Mouse (Mus musculus) myocyte (in vitro differentiated cells): Measurements from ENCODE around the gene Rassf3. TPM values are rescaled to one million over a fixed set of nuclear protein-coding genes. Genes with fewer than 3 reads are reported as not detected.
A peak's percentile ranks its signal among the peaks of the same experiment; 100 is the strongest.

ENCODE experiments used
- H3K27me3 ChIP-seq: one replicate; pipeline ENCODE4 v1.6.1; 2011; ENCODE audit not compliant: control insufficient read depth, insufficient read depth, insufficient read length
- H3K36me3 ChIP-seq: one replicate; pipeline ENCODE4 v1.6.1; 2011; ENCODE audit not compliant: control insufficient read depth, insufficient read depth
- H3K4me2 ChIP-seq: one replicate; pipeline ENCODE4 v1.6.1; 2011; ENCODE audit warnings: low read depth, control low read depth
- H3K4me3 ChIP-seq: one replicate; pipeline ENCODE4 v1.5.1; 2011; ENCODE audit warnings: mild to moderate bottlenecking, control low read depth, moderate library complexity
- H3K79me2 ChIP-seq: one replicate; pipeline ENCODE4 v1.6.1; 2011; ENCODE audit not compliant: control insufficient read depth, insufficient read depth
- H3ac ChIP-seq: one replicate; pipeline ENCODE4 v1.6.1; 2011; ENCODE audit not compliant: control insufficient read depth, insufficient read length
- CEBPB ChIP-seq: IDR thresholded peaks from 2 replicates; pipeline ENCODE4 v1.6.1; 2011; ENCODE audit warnings: mild to moderate bottlenecking, moderate library complexity; ENCODE audit not compliant: poor library complexity, insufficient read depth, severe bottlenecking
- E2F4 ChIP-seq: IDR thresholded peaks from one replicate; pipeline ENCODE4 v1.6.1; 2011; ENCODE audit warnings: mild to moderate bottlenecking, control low read depth, moderate library complexity; ENCODE audit not compliant: insufficient read depth
- MAX ChIP-seq: IDR thresholded peaks from one replicate; pipeline ENCODE4 v1.6.1; 2011; ENCODE audit warnings: low read depth, mild to moderate bottlenecking, control low read depth
- MYOD1 ChIP-seq, 3 experiments: IDR thresholded peaks; one replicate each; pipeline ENCODE4 v1.6.1; 2011; ENCODE audit warnings: control low read depth in 2 of 3, low read depth in 2 of 3, mild to moderate bottlenecking in 2 of 3, moderate library complexity in 1 of 3; ENCODE audit not compliant: insufficient read length in 2 of 3, control insufficient read depth in 1 of 3
- MYOG ChIP-seq, 3 experiments: IDR thresholded peaks; one replicate each; pipeline ENCODE4 v1.6.1; 2011; ENCODE audit warnings: control low read depth in 2 of 3, low read depth in 2 of 3, mild to moderate bottlenecking in 2 of 3; ENCODE audit not compliant: insufficient read length in 2 of 3, control insufficient read depth in 1 of 3, insufficient read depth in 1 of 3
- POLR2A ChIP-seq: IDR thresholded peaks from one replicate; pipeline ENCODE4 v1.6.1; 2011; ENCODE audit warnings: low read depth, mild to moderate bottlenecking, control low read depth, moderate library complexity; ENCODE audit not compliant: insufficient read length
- POLR2AphosphoS2 ChIP-seq: IDR thresholded peaks from one replicate; pipeline ENCODE4 v1.6.1; 2011; ENCODE audit warnings: low read depth, control low read depth; ENCODE audit not compliant: insufficient read length
- REST ChIP-seq: IDR thresholded peaks from one replicate; pipeline ENCODE4 v1.6.1; 2011; ENCODE audit warnings: mild to moderate bottlenecking, control low read depth, moderate library complexity; ENCODE audit not compliant: insufficient read depth, insufficient read length
- SRF ChIP-seq: IDR thresholded peaks from one replicate; pipeline ENCODE4 v1.6.1; 2011; ENCODE audit warnings: low read depth; ENCODE audit not compliant: control insufficient read depth, insufficient read length
- TCF12 ChIP-seq: IDR thresholded peaks from one replicate; pipeline ENCODE4 v1.6.1; 2011; ENCODE audit warnings: mild to moderate bottlenecking, control low read depth; ENCODE audit not compliant: poor library complexity, insufficient read depth, severe bottlenecking
- TCF3 ChIP-seq: IDR thresholded peaks from one replicate; pipeline ENCODE4 v1.6.1; 2011; ENCODE audit warnings: low read depth, control low read depth; ENCODE audit not compliant: insufficient read length
- USF1 ChIP-seq: IDR thresholded peaks from one replicate; pipeline ENCODE4 v1.6.1; 2011; ENCODE audit warnings: low read depth, mild to moderate bottlenecking, control low read depth, moderate library complexity
- polyA plus RNA-seq: library from polyadenylated mRNA; unstranded; fragments of >200 nt; fragmentation: generic; extraction: Trizol; gene quantifications from one replicate; pipeline ENCODE4 v1.2.1, GENCODE M21; 2012; ENCODE audit warnings: missing spikeins

Rassf3 gene
- polyA plus RNA-seq, 1 experiment = 32.3 TPM

GRCm38 (mm10) chr10:121411721-121412455, 64.3 kb downstream of the Rassf3 start:
- no peaks in the 10 kb centered on the region for H3K27me3 ChIP-seq
- H3K79me2 ChIP-seq = no peaks in the 10 kb centered on the region
- no peak overlapping the region for H3ac ChIP-seq
- peaks cover 3% of the 10 kb centered on the region for H3K36me3 ChIP-seq
- H3K4me2 ChIP-seq = no peak overlapping the region
- H3K4me3 ChIP-seq = no peak overlapping the region
- no peak for TF ChIP-seq REST
- peak in 1 of 3 experiments; percentile 69 for TF ChIP-seq MYOG (IDR thresholded peaks at IDR 0.05; ENCODE audit: control insufficient read depth in 1 of 3, insufficient read depth in 1 of 3, insufficient read length in 2 of 3, low read depth in 2 of 3)
- TF ChIP-seq MYOD1 (IDR thresholded peaks at IDR 0.05; ENCODE audit: control insufficient read depth in 1 of 3, insufficient read length in 2 of 3, low read depth in 2 of 3) = peak in 2 of 3 experiments; percentile 29 to 68
- no peak for TF ChIP-seq TCF3

GRCm38 (mm10) chr10:121409717-121410116, 66.4 kb downstream of the Rassf3 start:
- no peak overlapping the region for H3ac ChIP-seq
- H3K79me2 ChIP-seq = no peaks in the 10 kb centered on the region
- no peaks in the 10 kb centered on the region for H3K27me3 ChIP-seq
- H3K4me2 ChIP-seq = no peak overlapping the region
- no peaks in the 10 kb centered on the region for H3K36me3 ChIP-seq
- no peak overlapping the region for H3K4me3 ChIP-seq
- no peak for TF ChIP-seq REST
- no peak for TF ChIP-seq TCF3
- no peak for TF ChIP-seq MYOD1 (IDR thresholded peaks at IDR 0.05; ENCODE audit: control insufficient read depth in 1 of 3, insufficient read length in 2 of 3, low read depth in 2 of 3)
- TF ChIP-seq TCF12 = no peak
- no peak for TF ChIP-seq MAX
- no peak for TF ChIP-seq SRF
- TF ChIP-seq POLR2A = no peak
- no peak for TF ChIP-seq CEBPB
- no peak for TF ChIP-seq MYOG (IDR thresholded peaks at IDR 0.05; ENCODE audit: control insufficient read depth in 1 of 3, insufficient read depth in 1 of 3, insufficient read length in 2 of 3, low read depth in 2 of 3)
- no peak for TF ChIP-seq USF1

GRCm38 (mm10) chr10:121403946-121404345, 72.2 kb downstream of the Rassf3 start:
- Histone ChIP-seq H3K36me3 (no peaks in the 10 kb centered on the region), H3K79me2 (no peaks in the 10 kb centered on the region), H3ac (no peak overlapping the region), H3K27me3 (no peaks in the 10 kb centered on the region), H3K4me2 (no peak overlapping the region), H3K4me3 (no peak overlapping the region)
- TF ChIP-seq MYOG (IDR thresholded peaks at IDR 0.05; ENCODE audit: control insufficient read depth in 1 of 3, insufficient read depth in 1 of 3, insufficient read length in 2 of 3, low read depth in 2 of 3) (no peak), USF1 (no peak), SRF (no peak), TCF12 (no peak), TCF3 (no peak), MAX (no peak), E2F4 (no peak), POLR2A (no peak), MYOD1 (IDR thresholded peaks at IDR 0.05; ENCODE audit: control insufficient read depth in 1 of 3, insufficient read length in 2 of 3, low read depth in 2 of 3) (no peak), CEBPB (no peak), POLR2AphosphoS2 (no peak)

DNA sequence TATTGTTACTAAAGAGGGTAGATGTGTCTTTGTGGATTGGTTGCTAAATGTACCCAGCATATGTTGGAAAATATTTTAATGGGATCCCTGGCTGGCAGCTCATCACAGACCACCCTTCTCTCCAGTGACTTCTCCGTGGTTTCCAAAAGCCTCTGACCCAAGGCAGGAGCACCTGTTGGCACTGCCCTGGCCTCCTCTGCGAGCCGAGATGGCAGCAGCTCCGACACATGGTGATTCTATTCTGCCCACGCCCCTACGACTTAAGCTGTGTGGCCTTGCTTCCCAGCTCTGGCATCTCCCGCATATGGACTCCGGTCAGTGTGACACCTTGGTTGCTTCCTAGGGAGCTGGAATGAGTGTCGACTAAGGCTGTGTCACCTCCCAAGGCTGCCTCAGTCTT, 73.0 kb downstream of the Rassf3 start:
- Histone ChIP-seq H3K4me3 (no peak overlapping the region), H3ac (no peak overlapping the region), H3K79me2 (no peaks in the 10 kb centered on the region), H3K4me2 (no peak overlapping the region), H3K27me3 (no peaks in the 10 kb centered on the region), H3K36me3 (no peaks in the 10 kb centered on the region)
- TF ChIP-seq MYOD1 (IDR thresholded peaks at IDR 0.05; ENCODE audit: control insufficient read depth in 1 of 3, insufficient read length in 2 of 3, low read depth in 2 of 3) (peak in 2 of 3 experiments; percentile 83 to 95), TCF3 (peak; percentile 47), MAX (no peak), TCF12 (no peak), SRF (no peak), MYOG (IDR thresholded peaks at IDR 0.05; ENCODE audit: control insufficient read depth in 1 of 3, insufficient read depth in 1 of 3, insufficient read length in 2 of 3, low read depth in 2 of 3) (peak; percentile 33 to 97 (median 88)), POLR2A (no peak)

- Histone ChIP-seq H3K4me3 (no peak overlapping the region), H3ac (no peak overlapping the region), H3K4me2 (no peak overlapping the region), H3K27me3 (no peaks in the 10 kb centered on the region), H3K79me2 (no peaks in the 10 kb centered on the region), H3K36me3 (no peaks in the 10 kb centered on the region)
- TF ChIP-seq USF1 (no peak), POLR2AphosphoS2 (no peak), POLR2A (no peak), MYOD1 (IDR thresholded peaks at IDR 0.05; ENCODE audit: control insufficient read depth in 1 of 3, insufficient read length in 2 of 3, low read depth in 2 of 3) (no peak), MYOG (IDR thresholded peaks at IDR 0.05; ENCODE audit: control insufficient read depth in 1 of 3, insufficient read depth in 1 of 3, insufficient read length in 2 of 3, low read depth in 2 of 3) (no peak), REST (no peak), CEBPB (no peak), E2F4 (no peak), TCF12 (no peak), TCF3 (no peak), MAX (no peak), SRF (no peak)
These were observed 75.1 kb downstream of the Rassf3 start for GRCm38 (mm10) chr10:121401005-121401404.
